Mouse (Mus musculus) kidney, embryonic 15.5 days (tissue): ENCODE measurements around the gene Lpar5. TPM values are rescaled to one million over a fixed set of nuclear protein-coding genes. Genes with fewer than 3 reads are reported as not detected.

Source experiments
- microRNA-seq: library from miRNA; unstranded; fragments of <30 nt; microRNA quantifications from one replicate; pipeline ENCODE4, GENCODE M21; 2016
- polyA plus RNA-seq: library from polyadenylated mRNA; unstranded; fragments of >200 nt; fragmentation: Nextera tagmentation; extraction: Ambion mirVana; gene quantifications from 2 replicates; pipeline ENCODE4 v1.2.1, GENCODE M21; 2015

The Lpar5 gene
- polyA plus RNA-seq, 1 experiment from 2014 or later, result 0.55 TPM

Small RNA genes within 50 kb of the gene (microRNA-seq; reads per million reads assigned to microRNA genes)
- not detected for gene Mir7045

Other genes starting within 250 kb of the Lpar5 start
- 149 and 175 TPM in 2 replicates for gene Usp5, start 238.4 kb upstream of the Lpar5 start, polyA plus RNA-seq
- gene Cdca3, start 238.4 kb upstream of the Lpar5 start, polyA plus RNA-seq, result 178 and 185 TPM in 2 replicates
- 1.1 and 2.9 TPM in 2 replicates for gene Gnb3, start 227.6 kb upstream of the Lpar5 start, polyA plus RNA-seq
- 23.7 and 28.6 TPM in 2 replicates for gene P3h3, start 210.2 kb upstream of the Lpar5 start, polyA plus RNA-seq
- 1.2 and 1.6 TPM in 2 replicates for gene Gpr162, start 203.9 kb upstream of the Lpar5 start, polyA plus RNA-seq
- 0.06 and 0.26 TPM in 2 replicates for gene Cd4, start 179.7 kb upstream of the Lpar5 start, polyA plus RNA-seq
- 1.7 and 1.8 TPM in 2 replicates for gene Lag3, start 156.2 kb upstream of the Lpar5 start, polyA plus RNA-seq
- gene Ptms, start 147.8 kb upstream of the Lpar5 start, polyA plus RNA-seq, result 320 TPM in 2 replicates
- 357 and 385 TPM in 2 replicates for gene Mlf2, start 136.5 kb upstream of the Lpar5 start, polyA plus RNA-seq
- gene Cops7a, start 102.4 kb upstream of the Lpar5 start, polyA plus RNA-seq, result 163 and 164 TPM in 2 replicates
- gene Pianp, start 71.2 kb upstream of the Lpar5 start, polyA plus RNA-seq, result 1.4 and 3.1 TPM in 2 replicates
- gene Zfp384, start 58.8 kb upstream of the Lpar5 start, polyA plus RNA-seq, result 16.1 and 17.8 TPM in 2 replicates
- gene Ing4, start 28.2 kb upstream of the Lpar5 start, polyA plus RNA-seq, result 135 and 138 TPM in 2 replicates
- 14.4 and 15.4 TPM in 2 replicates for gene Acrbp, start 18.2 kb upstream of the Lpar5 start, polyA plus RNA-seq
- 99.2 and 100 TPM in 2 replicates for gene Chd4, start 28.1 kb downstream of the Lpar5 start, polyA plus RNA-seq
- gene Nop2, start 64.0 kb downstream of the Lpar5 start, polyA plus RNA-seq, result 65.0 and 69.0 TPM in 2 replicates
- 9.6 and 10.4 TPM in 2 replicates for gene Iffo1, start 77.3 kb downstream of the Lpar5 start, polyA plus RNA-seq
- gene Gapdh, start 98.5 kb downstream of the Lpar5 start, polyA plus RNA-seq, result 2,116 and 2,124 TPM in 2 replicates
- gene Ncapd2, start 123.8 kb downstream of the Lpar5 start, polyA plus RNA-seq, result 141 and 151 TPM in 2 replicates
- gene Mrpl51, start 123.9 kb downstream of the Lpar5 start, polyA plus RNA-seq, result 220 and 238 TPM in 2 replicates
- gene Vamp1, start 147.6 kb downstream of the Lpar5 start, polyA plus RNA-seq, result 6.5 and 6.7 TPM in 2 replicates
- gene Tapbpl, start 163.9 kb downstream of the Lpar5 start, polyA plus RNA-seq, result 5.4 and 6.1 TPM in 2 replicates
- gene Cd27, start 169.1 kb downstream of the Lpar5 start, polyA plus RNA-seq, result 1.8 and 2.8 TPM in 2 replicates
- gene Tuba3a, start 218.1 kb downstream of the Lpar5 start, polyA plus RNA-seq, result 0.19 and 0.24 TPM in 2 replicates
- 58.7 and 62.6 TPM in 2 replicates for gene Ltbr, start 246.0 kb downstream of the Lpar5 start, polyA plus RNA-seq